9 mouse cellular contexts compared by ENCODE assay signal in the genomic region with DNA sequence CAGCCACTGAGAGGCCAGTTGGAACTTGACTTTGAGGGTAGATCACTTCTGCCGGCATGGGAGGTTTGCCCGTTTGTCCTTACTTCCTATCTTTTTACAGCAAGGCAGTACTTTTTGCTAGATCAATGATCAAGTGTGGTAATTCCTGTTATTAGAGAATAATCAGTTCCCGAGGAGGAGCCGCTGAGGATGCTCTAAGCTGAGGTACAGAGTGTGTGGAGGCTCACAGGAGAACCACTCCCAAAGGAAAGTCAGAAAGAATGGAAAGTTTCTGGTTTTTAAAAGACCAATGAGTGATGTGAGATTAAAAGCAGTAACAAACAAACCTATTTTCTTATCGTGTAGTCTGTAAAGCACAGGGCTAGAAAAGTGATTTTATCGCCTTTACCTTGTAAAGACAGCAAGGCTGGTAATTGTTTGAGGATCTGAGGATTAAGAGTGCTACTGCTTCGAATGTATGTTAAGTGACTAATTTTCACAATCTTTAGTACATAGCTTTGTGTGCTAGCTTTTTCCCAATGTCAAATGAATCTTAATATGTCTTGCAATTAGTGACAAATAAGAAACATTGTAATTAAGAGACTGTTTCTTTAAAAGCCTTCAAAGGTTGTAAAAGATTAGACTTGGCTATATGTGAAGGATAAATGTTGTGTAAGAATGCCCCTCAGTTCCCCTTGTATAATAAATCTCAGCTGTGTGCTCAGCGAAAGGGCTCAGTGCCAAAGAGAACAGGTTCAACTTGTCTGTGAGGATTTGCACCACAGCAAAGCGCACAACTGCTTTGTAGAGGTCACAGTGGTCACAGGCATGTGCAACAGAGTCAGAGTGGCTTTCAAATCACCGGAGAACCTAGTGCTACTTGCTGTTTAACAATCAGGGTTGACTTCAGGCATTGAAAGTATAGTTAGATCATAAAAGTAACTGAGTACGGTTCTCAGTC.
DNase-seq lines count a peak whose midpoint lies in the region; ATAC-seq and TF ChIP-seq lines count a peak whose summit lies in the region.
"Had no signal": no experiment of that assay in that cellular context is flagged by ENCODE, and none has a peak within 500 bp of the region (broad histone marks: within the 10 kb centered on the region; RNA-seq: fewer than 3 reads in every experiment).

No protein-coding gene starts in this region.

- DNase-seq in CH12.LX (ENCODE audit: extremely low read depth), result peak; percentile 29
- peak; percentile 48 to 62 for DNase-seq in adrenal gland, postnatal 36 days
- DNase-seq in left cerebral cortex, postnatal 10 days (ENCODE audit: extremely low spot score in 1 of 2, low spot score in 2 of 2), result no peak
- DNase-seq in right cerebral cortex, postnatal 36 days (ENCODE audit: low spot score in 2 of 2), result no peak
- DNase-seq in hindbrain, embryonic 10.5 days (ENCODE audit: low spot score), result no peak
- no peak for DNase-seq in hindbrain, embryonic 11.5 days (ENCODE audit: low spot score)

- intact Hi-C loops in left cerebral cortex, postnatal 10 days (cut with DNase I), result no loop called here

- peak overlapping the region in 2 of 3 experiments; percentile 3 to 13 for H3K4me3 ChIP-seq in CH12.LX (replicated peaks in 1 of 3; ENCODE audit: low read depth in 2 of 3, low read length in 2 of 3, poor library complexity in 1 of 3)
- no peak overlapping the region for H3K4me3 ChIP-seq in intestine, embryonic 15.5 days (replicated peaks)
- H3K4me3 ChIP-seq in lung, embryonic 15.5 days, result no peak overlapping the region
- H3K4me3 ChIP-seq in hindbrain, embryonic 10.5 days, result no peak overlapping the region
- H3K4me3 ChIP-seq in hindbrain, embryonic 11.5 days (ENCODE audit: low read depth, low read length), result no peak overlapping the region
- H3K4me3 ChIP-seq: erythroblast, embryonic 14.5 days had no signal

- no peaks in the 10 kb centered on the region for H3K27me3 ChIP-seq in CH12.LX (replicated peaks)
- H3K27me3 ChIP-seq in intestine, embryonic 15.5 days (replicated peaks), result no peaks in the 10 kb centered on the region
- no peaks in the 10 kb centered on the region for H3K27me3 ChIP-seq in lung, embryonic 15.5 days
- no peaks in the 10 kb centered on the region for H3K27me3 ChIP-seq in hindbrain, embryonic 10.5 days (ENCODE audit: insufficient read depth, poor library complexity, severe bottlenecking)
- no peaks in the 10 kb centered on the region for H3K27me3 ChIP-seq in hindbrain, embryonic 11.5 days (ENCODE audit: control insufficient read depth, insufficient read depth, low read length)

- WGBS in intestine, embryonic 15.5 days, result 49% methylated on average over 11 of the region's 11 CpGs
- WGBS in lung, embryonic 15.5 days, result 45% methylated on average over 11 of the region's 11 CpGs
- WGBS in hindbrain, embryonic 10.5 days, result 85% methylated on average over 11 of the region's 11 CpGs
- 89% methylated on average over 11 of the region's 11 CpGs for WGBS in hindbrain, embryonic 11.5 days

- TF ChIP-seq EP300 in CH12.LX (IDR thresholded peaks at IDR 0.05; ENCODE audit: low read length), result no peak

- H3K79me2 ChIP-seq in CH12.LX (replicated peaks; ENCODE audit: control insufficient read depth, extremely low read depth, insufficient read depth, poor library complexity, severe bottlenecking), result no peaks in the 10 kb centered on the region; the same call in 1 of the 2 replicates

- peak overlapping the region; percentile 63 for H3K9ac ChIP-seq in CH12.LX (ENCODE audit: insufficient read depth, low read depth)
- no peak overlapping the region for H3K9ac ChIP-seq in intestine, embryonic 15.5 days
- no peak overlapping the region for H3K9ac ChIP-seq in lung, embryonic 15.5 days
- no peak overlapping the region for H3K9ac ChIP-seq in hindbrain, embryonic 11.5 days (ENCODE audit: low read depth, low read length)

- peak; percentile 94 for ATAC-seq in intestine, embryonic 15.5 days
- peak; percentile 78; the same call in 1 of the 2 replicates for ATAC-seq in lung, embryonic 15.5 days (ENCODE audit: borderline replicate concordance, extremely low read depth, low FRiP score, low TSS enrichment)
- ATAC-seq in hindbrain, embryonic 11.5 days (ENCODE audit: low FRiP score), result no peak

- no peak for TF ChIP-seq RAD21 in CH12.LX (IDR thresholded peaks at IDR 0.05; ENCODE audit: low read depth, low read length)

- H3K4me1 ChIP-seq in CH12.LX (ENCODE audit: control insufficient read depth in 1 of 2, insufficient read depth in 2 of 2), result peaks cover 4 to 84% of the 10 kb centered on the region in 2 experiments
- H3K4me1 ChIP-seq in intestine, embryonic 15.5 days (replicated peaks), result no peaks in the 10 kb centered on the region
- H3K4me1 ChIP-seq in lung, embryonic 15.5 days, result peaks cover 17% of the 10 kb centered on the region
- 0 out of 2 replicates have a peak, but pooled peaks cover 3% of the 10 kb centered on the region for H3K4me1 ChIP-seq in hindbrain, embryonic 10.5 days (replicated peaks)
- H3K4me1 ChIP-seq in hindbrain, embryonic 11.5 days (replicated peaks; ENCODE audit: control insufficient read depth, insufficient read depth, low read length), result no peaks in the 10 kb centered on the region

- TF ChIP-seq POLR2A in CH12.LX (IDR thresholded peaks at IDR 0.05; ENCODE audit: low read depth, low read length), result peak; percentile 46

- peak overlapping the region; percentile 88 for H3K27ac ChIP-seq in CH12.LX (ENCODE audit: insufficient read depth, low read depth)
- no peak overlapping the region for H3K27ac ChIP-seq in intestine, embryonic 15.5 days
- peak overlapping the region; percentile 64 for H3K27ac ChIP-seq in lung, embryonic 15.5 days
- H3K27ac ChIP-seq in hindbrain, embryonic 10.5 days, result no peak overlapping the region
- no peak overlapping the region for H3K27ac ChIP-seq in hindbrain, embryonic 11.5 days (ENCODE audit: low read depth, low read length)

- no peaks in the 10 kb centered on the region for H3K9me3 ChIP-seq in CH12.LX (replicated peaks; ENCODE audit: low read length)
- H3K9me3 ChIP-seq in intestine, embryonic 15.5 days, result no peaks in the 10 kb centered on the region
- no peaks in the 10 kb centered on the region for H3K9me3 ChIP-seq in lung, embryonic 15.5 days
- no peaks in the 10 kb centered on the region for H3K9me3 ChIP-seq in hindbrain, embryonic 10.5 days
- H3K9me3 ChIP-seq in hindbrain, embryonic 11.5 days (ENCODE audit: control insufficient read depth, low read length), result no peaks in the 10 kb centered on the region

- in situ Hi-C loops in CH12.LX (cut with MboI; ENCODE audit: low pct_ligation_motif_present, low pct_unique_long_range_greater_than_20kb, low sequenced_read_pairs), result no loop called here

- peaks cover 0 to 1% of the 10 kb centered on the region in 2 experiments for H3K36me3 ChIP-seq in CH12.LX (replicated peaks in 1 of 2; ENCODE audit: control insufficient read depth in 1 of 2, insufficient read depth in 1 of 2, low read length in 1 of 2)
- H3K36me3 ChIP-seq in intestine, embryonic 15.5 days, result no peaks in the 10 kb centered on the region
- H3K36me3 ChIP-seq in lung, embryonic 15.5 days, result no peaks in the 10 kb centered on the region
- no peaks in the 10 kb centered on the region for H3K36me3 ChIP-seq in hindbrain, embryonic 10.5 days
- H3K36me3 ChIP-seq in hindbrain, embryonic 11.5 days (ENCODE audit: control insufficient read depth, insufficient read depth, low read length), result no peaks in the 10 kb centered on the region

- dilution Hi-C loops in CH12.LX (cut with MboI; ENCODE audit: extremely low pct_ligation_motif_present, extremely low pct_unique_long_range_greater_than_20kb, low sequenced_read_pairs), result no loop called here

- no peak for TF ChIP-seq CTCF in CH12.LX (conservative IDR thresholded peaks at IDR 0.05 in 1 of 2, IDR thresholded peaks at IDR 0.05 in 1 of 2; ENCODE audit: low read depth in 2 of 2, low read length in 2 of 2)

- H3K4me2 ChIP-seq in CH12.LX (ENCODE audit: insufficient read depth, low read depth, poor library complexity, severe bottlenecking), result peak overlapping the region; percentile 72
- no peak overlapping the region for H3K4me2 ChIP-seq in intestine, embryonic 15.5 days (replicated peaks)
- no peak overlapping the region for H3K4me2 ChIP-seq in lung, embryonic 15.5 days
- H3K4me2 ChIP-seq in hindbrain, embryonic 11.5 days (replicated peaks; ENCODE audit: low read depth, low read length), result no peak overlapping the region

TF ChIP-seq in CH12.LX, 34 proteins besides CTCF, POLR2A, EP300 and RAD21:
- TF ChIP-seq USF1 (IDR thresholded peaks at IDR 0.05; ENCODE audit: low read depth, low read length) (no peak), ETS1 (conservative IDR thresholded peaks at IDR 0.05; ENCODE audit: low read depth, low read length) (no peak), ZC3H11A (IDR thresholded peaks at IDR 0.05; ENCODE audit: low read depth, low read length) (no peak), MAZ (IDR thresholded peaks at IDR 0.05; ENCODE audit: low read depth, low read length) (no peak), IRF4 (IDR thresholded peaks at IDR 0.05; ENCODE audit: low read depth, low read length) (no peak), BHLHE40 (IDR thresholded peaks at IDR 0.05; ENCODE audit: low read depth, low read length) (no peak), MYC (IDR thresholded peaks at IDR 0.05; ENCODE audit: low read depth, low read length) (no peak), ZKSCAN1 (IDR thresholded peaks at IDR 0.05; ENCODE audit: borderline replicate concordance, low read depth, low read length) (no peak), MEF2A (IDR thresholded peaks at IDR 0.05; ENCODE audit: borderline replicate concordance, low read depth, low read length) (no peak), TBP (conservative IDR thresholded peaks at IDR 0.05; ENCODE audit: low read depth, low read length) (no peak), PAX5 (IDR thresholded peaks at IDR 0.05; ENCODE audit: low read length) (no peak), USF2 (conservative IDR thresholded peaks at IDR 0.05; ENCODE audit: low read depth, low read length) (no peak)
TF ChIP-seq in CH12.LX: peak in this region for 0.

Comparison
In these comparisons a context has a peak if more than half of its experiments do, and no peak if none do; other contexts are left out.
1. DNase-seq: peak in CH12.LX (single experiment) and adrenal gland, postnatal 36 days (2 of 2); none in left cerebral cortex, postnatal 10 days (0 of 2), right cerebral cortex, postnatal 36 days (0 of 2), hindbrain, embryonic 10.5 days (single experiment) and hindbrain, embryonic 11.5 days (single experiment).
2. H3K27ac ChIP-seq: peak in CH12.LX (single experiment) and lung, embryonic 15.5 days (single experiment); none in intestine, embryonic 15.5 days (single experiment), hindbrain, embryonic 10.5 days (single experiment) and hindbrain, embryonic 11.5 days (single experiment).
3. H3K4me3 ChIP-seq: peak in CH12.LX (2 of 3); none in intestine, embryonic 15.5 days (single experiment), lung, embryonic 15.5 days (single experiment), hindbrain, embryonic 10.5 days (single experiment) and hindbrain, embryonic 11.5 days (single experiment).